Mouse (Mus musculus): ENCODE measurements around the gene Tcaim. TPM values are rescaled to one million over a fixed set of nuclear protein-coding genes. Genes with fewer than 3 reads are reported as not detected.
"Not testable (repeated sequence)": the region's sequence is repeated elsewhere in the genome, so short reads cannot be mapped to it uniquely, and the experiment has no call there.

Tcaim gene
- polyA plus RNA-seq, 1 experiment from 2014 or later = 1.9 TPM

GRCm38 (mm10) chr9:122854526-122854925, 49.2 kb downstream of the Tcaim start:
- peaks cover 10% of the 10 kb centered on the region for H3K9me3 ChIP-seq (replicated peaks)
- ATAC-seq (ENCODE audit: insufficient read depth) = no peak
- no peak overlapping the region for H3K27ac ChIP-seq (replicated peaks)
- 81% methylated on average over 7 of the region's 7 CpGs for WGBS (ENCODE audit: insufficient replicate concordance)
- peaks cover 95% of the 10 kb centered on the region for H3K36me3 ChIP-seq (replicated peaks)
- no peaks in the 10 kb centered on the region for H3K4me1 ChIP-seq (replicated peaks)
- H3K9ac ChIP-seq = no peak overlapping the region
- no peaks in the 10 kb centered on the region for H3K27me3 ChIP-seq
- no peak overlapping the region for H3K4me3 ChIP-seq (replicated peaks)
- no peak overlapping the region for H3K4me2 ChIP-seq

GRCm38 (mm10) chr9:122855141-122855540, 49.8 kb downstream of the Tcaim start:
- H3K9ac ChIP-seq; ATAC-seq (ENCODE audit: insufficient read depth); H3K27ac ChIP-seq (replicated peaks); H3K4me1 ChIP-seq (replicated peaks); H3K4me2 ChIP-seq; H3K27me3 ChIP-seq; H3K4me3 ChIP-seq (replicated peaks): not testable (repeated sequence)
- Histone ChIP-seq H3K36me3 (replicated peaks) (peaks cover 95% of the 10 kb centered on the region), H3K9me3 (replicated peaks) (peaks cover 15% of the 10 kb centered on the region)
- 83% methylated on average over 3 of the region's 7 CpGs for WGBS (ENCODE audit: insufficient replicate concordance)

DNA sequence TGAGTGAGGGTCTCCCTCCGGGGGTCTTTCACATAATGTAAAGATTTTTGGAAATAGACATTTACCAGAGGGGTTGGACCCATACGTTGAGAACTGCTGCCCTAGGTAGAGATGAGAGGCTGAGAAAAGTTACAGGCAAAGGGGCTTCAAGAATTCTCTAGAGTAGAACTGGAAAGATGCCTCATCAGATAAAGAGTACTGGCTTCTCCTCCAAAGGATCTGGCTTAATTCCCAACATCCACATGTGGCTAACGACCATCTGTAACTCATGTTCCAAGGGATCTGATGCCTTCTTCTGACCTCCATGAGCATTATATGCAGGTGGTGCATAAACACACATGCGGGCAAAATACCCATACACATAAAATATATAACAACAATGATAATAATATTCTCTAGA, 50.3 kb downstream of the Tcaim start:
- H3K27me3 ChIP-seq = no peaks in the 10 kb centered on the region
- no peak overlapping the region for H3K4me3 ChIP-seq (replicated peaks)
- WGBS (ENCODE audit: insufficient replicate concordance) = 80% methylated on average over 4 of the region's 4 CpGs

DNA sequence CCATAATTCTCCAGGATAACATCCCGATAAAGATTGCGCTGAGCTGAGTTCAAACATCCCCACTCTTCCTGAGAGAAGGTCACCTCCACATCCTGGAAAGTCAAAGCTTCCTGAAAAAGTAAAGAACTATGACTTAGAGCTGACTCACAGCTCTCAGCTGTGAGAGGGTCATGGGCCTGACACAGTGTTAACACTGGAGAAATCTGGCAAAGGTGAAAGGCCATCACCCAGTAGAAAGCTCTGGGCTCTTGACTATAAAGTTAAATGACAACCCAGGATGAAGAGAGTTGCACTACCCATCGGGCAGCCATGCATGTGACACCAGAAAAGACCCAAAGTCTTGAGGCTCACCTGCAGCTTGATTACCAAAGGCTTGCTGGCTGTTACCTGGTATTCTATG, 51.4 kb downstream of the Tcaim start:
- peaks cover 23% of the 10 kb centered on the region for H3K9me3 ChIP-seq (replicated peaks)
- no peak for ATAC-seq (ENCODE audit: insufficient read depth)
- peaks cover 95% of the 10 kb centered on the region for H3K36me3 ChIP-seq (replicated peaks)
- H3K9ac ChIP-seq = no peak overlapping the region
- no peak overlapping the region for H3K4me2 ChIP-seq
- no peaks in the 10 kb centered on the region for H3K27me3 ChIP-seq
- H3K27ac ChIP-seq (replicated peaks) = no peak overlapping the region
- no peaks in the 10 kb centered on the region for H3K4me1 ChIP-seq (replicated peaks)
- 88% methylated on average over 3 of the region's 3 CpGs for WGBS (ENCODE audit: insufficient replicate concordance)
- no peak overlapping the region for H3K4me3 ChIP-seq (replicated peaks)

More for the DNA sequence above, 50.3 kb downstream of the Tcaim start:
- Histone ChIP-seq H3K27ac (replicated peaks) (no peak overlapping the region), H3K4me2 (no peak overlapping the region), H3K36me3 (replicated peaks) (peaks cover 95% of the 10 kb centered on the region), H3K4me1 (replicated peaks) (no peaks in the 10 kb centered on the region), H3K9ac (no peak overlapping the region), H3K9me3 (replicated peaks) (peaks cover 20% of the 10 kb centered on the region)
- ATAC-seq (ENCODE audit: insufficient read depth) = no peak

- no peak overlapping the region for H3K4me2 ChIP-seq
- peaks cover 19% of the 10 kb centered on the region for H3K4me1 ChIP-seq (replicated peaks)
- H3K36me3 ChIP-seq (replicated peaks) = peaks cover 66% of the 10 kb centered on the region
- no peaks in the 10 kb centered on the region for H3K27me3 ChIP-seq
- no peak overlapping the region for H3K27ac ChIP-seq (replicated peaks)
- no peak overlapping the region for H3K9ac ChIP-seq
- H3K4me3 ChIP-seq (replicated peaks) = no peak overlapping the region
- H3K9me3 ChIP-seq (replicated peaks) = peaks cover 21% of the 10 kb centered on the region
- no peak for ATAC-seq (ENCODE audit: insufficient read depth)
These were observed 55.4 kb downstream of the Tcaim start for GRCm38 (mm10) chr9:122860752-122861151.

DNA sequence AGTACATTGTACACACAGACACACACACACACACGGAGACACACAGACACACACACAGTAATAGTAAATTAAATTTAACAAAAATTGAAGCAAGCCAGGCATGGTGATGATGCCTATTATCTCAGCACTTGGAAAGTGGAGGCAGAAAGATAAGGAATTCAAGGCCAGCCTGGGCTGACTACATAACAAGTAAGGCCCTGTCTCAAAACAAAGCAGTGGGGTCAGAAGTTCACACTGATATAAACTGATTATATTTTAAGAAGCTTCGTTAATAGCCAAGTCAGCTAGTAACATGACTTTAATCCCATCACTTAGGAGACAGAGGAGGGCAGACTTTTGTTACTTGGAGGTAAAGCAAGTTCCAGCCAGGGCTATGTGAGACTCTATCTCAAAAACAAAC, 58.4 kb downstream of the Tcaim start:
- peak overlapping the region; percentile 66; the same call in 1 of the 2 replicates for H3K4me2 ChIP-seq
- peaks cover 39% of the 10 kb centered on the region for H3K36me3 ChIP-seq (replicated peaks)
- H3K9me3 ChIP-seq (replicated peaks) = peaks cover 20% of the 10 kb centered on the region
- H3K27me3 ChIP-seq = no peaks in the 10 kb centered on the region
- WGBS (ENCODE audit: insufficient replicate concordance) = 64% methylated on average over 2 of the region's 2 CpGs
- H3K4me3 ChIP-seq (replicated peaks) = no peak overlapping the region
- no peak overlapping the region for H3K27ac ChIP-seq (replicated peaks)
- ATAC-seq (ENCODE audit: insufficient read depth) = no peak
- H3K4me1 ChIP-seq (replicated peaks) = peaks cover 24% of the 10 kb centered on the region
- H3K9ac ChIP-seq = no peak overlapping the region

DNA sequence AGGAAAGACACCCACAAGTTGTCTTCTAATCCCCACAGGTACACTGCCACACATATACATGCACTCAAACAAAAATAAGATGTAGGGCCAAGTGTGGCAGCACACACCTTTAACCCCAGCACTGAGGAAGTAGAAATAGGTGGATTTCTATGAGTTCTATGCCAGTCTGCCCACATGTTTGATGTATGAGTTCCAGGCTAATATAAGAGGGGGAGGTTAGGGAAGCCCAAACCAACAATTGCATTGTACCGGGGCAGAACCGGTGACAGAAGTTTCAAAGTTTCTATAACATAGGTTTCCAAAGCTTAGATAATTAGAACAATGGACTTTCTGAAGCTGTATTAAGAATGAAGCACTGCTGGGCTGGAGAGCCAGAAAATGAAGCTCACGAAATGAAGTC, 59.5 kb downstream of the Tcaim start:
- Histone ChIP-seq H3K9ac (peak overlapping the region; percentile 69), H3K36me3 (replicated peaks) (peaks cover 28% of the 10 kb centered on the region), H3K4me1 (replicated peaks) (peaks cover 24% of the 10 kb centered on the region), H3K4me2 (peak overlapping the region; percentile 66), H3K4me3 (replicated peaks) (peak overlapping the region; percentile 71), H3K27ac (replicated peaks) (no peak overlapping the region), H3K27me3 (no peaks in the 10 kb centered on the region), H3K9me3 (replicated peaks) (peaks cover 12% of the 10 kb centered on the region)
- ATAC-seq (ENCODE audit: insufficient read depth) = no peak
- WGBS (ENCODE audit: insufficient replicate concordance) = 54% methylated on average over 3 of the region's 3 CpGs

- peak; percentile 89 for ATAC-seq (ENCODE audit: insufficient read depth)
- peak within 1 kb of the TSS; percentile 66 for H3K4me2 ChIP-seq
- under 1% methylated on average over 34 of the region's 34 CpGs for WGBS (ENCODE audit: insufficient replicate concordance)
These were observed 60.4 kb downstream of the Tcaim start, which contains the start of gene Zfp445 for GRCm38 (mm10) chr9:122865697-122866166. Gene Zfp445 (minus strand): TSS chr9:122866006.

DNA sequence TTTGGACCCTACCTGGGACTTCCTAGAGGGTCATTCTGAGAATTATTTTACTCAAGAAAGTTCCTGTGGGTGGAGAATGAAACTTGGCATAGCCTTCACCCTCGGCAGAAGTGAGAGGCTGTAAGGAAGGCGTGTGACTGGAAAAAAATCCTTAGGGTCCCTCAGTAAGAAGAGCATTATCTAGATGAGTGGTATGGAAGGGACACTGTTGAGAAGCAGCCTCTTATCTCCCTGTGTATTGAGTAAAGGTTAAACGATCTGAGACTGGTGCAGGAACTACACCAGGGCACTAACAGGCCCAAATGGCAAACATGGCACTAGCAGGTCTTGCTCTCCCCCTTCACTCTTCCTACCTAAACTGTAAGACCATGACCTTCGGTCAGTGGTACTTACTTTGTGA, 60.9 kb downstream of the Tcaim start:
- ATAC-seq (ENCODE audit: insufficient read depth) = no peak
- Histone ChIP-seq H3K36me3 (replicated peaks) (peaks cover 14% of the 10 kb centered on the region), H3K4me3 (replicated peaks) (peak overlapping the region; percentile 71), H3K27me3 (no peaks in the 10 kb centered on the region), H3K4me2 (peak overlapping the region; percentile 66), H3K9ac (peak overlapping the region; percentile 69), H3K9me3 (replicated peaks) (no peaks in the 10 kb centered on the region; the same call in 1 of the 2 replicates), H3K4me1 (replicated peaks) (peaks cover 24% of the 10 kb centered on the region), H3K27ac (replicated peaks) (peak overlapping the region; percentile 68; the same call in 1 of the 2 replicates)
- 64% methylated on average over 4 of the region's 4 CpGs for WGBS (ENCODE audit: insufficient replicate concordance)

More at GRCm38 (mm10) chr9:122865697-122866166, 60.4 kb downstream of the Tcaim start, which contains the start of gene Zfp445:
- H3K9ac ChIP-seq = peak within 1 kb of the TSS; percentile 69
- H3K27me3 ChIP-seq = no peaks in the 10 kb centered on the region
- peak within 1 kb of the TSS; percentile 68 for H3K27ac ChIP-seq (replicated peaks)
- peaks cover 3% of the 10 kb centered on the region for H3K9me3 ChIP-seq (replicated peaks)
- peaks cover 24% of the 10 kb centered on the region for H3K4me1 ChIP-seq (replicated peaks)
- H3K36me3 ChIP-seq (replicated peaks) = peaks cover 19% of the 10 kb centered on the region
- peak within 1 kb of the TSS; percentile 71 for H3K4me3 ChIP-seq (replicated peaks)

DNA sequence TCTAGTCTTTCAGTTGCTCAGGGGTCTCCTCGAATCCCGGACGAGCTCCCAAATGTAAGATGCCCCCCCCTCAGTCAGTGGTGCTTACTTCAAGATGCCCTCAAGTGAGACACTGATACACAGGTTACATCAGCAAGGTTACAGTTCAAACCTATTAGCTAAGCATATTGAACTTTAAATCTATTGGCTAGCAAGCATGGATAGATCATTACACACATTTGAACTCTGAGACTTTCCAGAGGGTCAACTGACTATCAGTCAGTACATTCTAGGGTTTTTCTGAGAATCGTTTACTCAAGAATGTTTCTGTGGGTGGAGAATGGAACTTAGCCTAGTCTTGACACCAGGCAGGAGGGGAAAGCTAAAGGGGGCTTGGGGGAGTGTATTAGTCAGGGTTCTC, 67.3 kb downstream of the Tcaim start:
- Histone ChIP-seq H3K9ac (no peak overlapping the region), H3K9me3 (replicated peaks) (no peaks in the 10 kb centered on the region), H3K27ac (replicated peaks) (no peak overlapping the region), H3K4me1 (replicated peaks) (no peaks in the 10 kb centered on the region), H3K27me3 (no peaks in the 10 kb centered on the region), H3K4me2 (no peak overlapping the region), H3K36me3 (replicated peaks) (no peaks in the 10 kb centered on the region), H3K4me3 (replicated peaks) (no peak overlapping the region)
- WGBS (ENCODE audit: insufficient replicate concordance) = 65% methylated on average over 4 of the region's 4 CpGs
- no peak for ATAC-seq (ENCODE audit: insufficient read depth)

DNA sequence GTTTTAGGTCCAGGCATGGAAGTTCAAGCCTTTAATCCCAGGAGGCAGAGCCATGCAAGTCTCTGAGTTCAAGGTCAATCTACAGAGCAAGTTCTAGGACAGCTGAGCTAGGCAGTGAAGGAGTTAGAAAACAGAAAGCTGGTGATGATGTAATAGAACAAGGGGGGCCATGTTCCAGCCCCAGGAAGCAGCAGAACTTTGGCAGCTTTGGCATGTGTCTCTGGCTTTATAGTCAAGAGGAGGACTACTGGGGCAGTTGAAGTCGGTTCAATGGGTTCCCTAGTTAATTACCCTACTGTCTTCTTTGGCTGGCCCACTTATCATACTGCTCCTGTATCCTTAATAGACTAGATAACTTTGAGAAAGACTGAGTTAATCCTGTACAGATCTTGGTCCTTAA, 69.3 kb downstream of the Tcaim start:
- Histone ChIP-seq H3K4me1 (replicated peaks) (no peaks in the 10 kb centered on the region), H3K27ac (replicated peaks) (no peak overlapping the region), H3K9me3 (replicated peaks) (no peaks in the 10 kb centered on the region), H3K27me3 (no peaks in the 10 kb centered on the region), H3K36me3 (replicated peaks) (no peaks in the 10 kb centered on the region), H3K9ac (no peak overlapping the region), H3K4me3 (replicated peaks) (no peak overlapping the region), H3K4me2 (no peak overlapping the region)
- 58% methylated on average over 1 of the region's 1 CpGs for WGBS (ENCODE audit: insufficient replicate concordance)
- no peak for ATAC-seq (ENCODE audit: insufficient read depth)

DNA sequence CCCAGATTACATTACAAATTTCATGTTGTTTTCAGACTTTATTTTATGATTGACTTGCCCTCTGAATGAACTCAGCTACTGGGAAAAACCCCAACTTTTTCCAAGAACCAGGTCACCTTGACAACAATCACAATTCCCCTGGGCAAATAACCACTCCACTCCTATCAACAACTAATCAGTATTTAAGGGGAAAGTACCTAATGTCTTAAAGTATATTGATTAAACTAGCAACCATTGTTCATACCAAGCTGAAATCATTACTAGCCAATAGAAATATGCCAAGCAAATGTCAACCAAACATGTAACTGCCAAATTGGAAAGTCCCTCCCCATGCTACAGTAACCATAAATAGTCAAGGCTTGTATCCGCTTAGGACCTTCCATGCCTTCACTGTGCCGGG, 69.8 kb downstream of the Tcaim start:
- 76% methylated on average over 2 of the region's 2 CpGs for WGBS (ENCODE audit: insufficient replicate concordance)

More for the DNA sequence above, 69.8 kb downstream of the Tcaim start:
- no peak overlapping the region for H3K27ac ChIP-seq (replicated peaks)
- no peak overlapping the region for H3K9ac ChIP-seq
- no peaks in the 10 kb centered on the region for H3K4me1 ChIP-seq (replicated peaks)
- H3K9me3 ChIP-seq (replicated peaks) = no peaks in the 10 kb centered on the region
- no peak overlapping the region for H3K4me2 ChIP-seq
- H3K4me3 ChIP-seq (replicated peaks) = no peak overlapping the region
- H3K36me3 ChIP-seq (replicated peaks) = no peaks in the 10 kb centered on the region
- no peaks in the 10 kb centered on the region for H3K27me3 ChIP-seq
- ATAC-seq (ENCODE audit: insufficient read depth) = no peak

Data from liver, embryonic 15.5 days (tissue).